Mouse (Mus musculus) testis, adult 2 months (tissue): ENCODE results near the gene Terf2ip. TPM values are rescaled to one million over a fixed set of nuclear protein-coding genes. Genes with fewer than 3 reads are reported as not detected.

ENCODE experiments used
- H3K27ac ChIP-seq: fragments of 200-500 bp; 2 replicates; pipeline ENCODE4 v1.5.1; 2012; ENCODE audit warnings: low read depth, low read length; ENCODE audit not compliant: control insufficient read depth, insufficient read depth
- H3K27me3 ChIP-seq: fragments of 200-500 bp; 2 replicates; pipeline ENCODE4 v1.6.1; 2012; ENCODE audit warnings: mild to moderate bottlenecking, low read length, moderate library complexity; ENCODE audit not compliant: control insufficient read depth, insufficient read depth
- H3K36me3 ChIP-seq: fragments of 200-500 bp; 2 replicates; pipeline ENCODE4 v1.6.1; 2012; ENCODE audit warnings: mild to moderate bottlenecking, low read length; ENCODE audit not compliant: control insufficient read depth, insufficient read depth
- H3K4me1 ChIP-seq: fragments of 200-500 bp; 2 replicates; pipeline ENCODE4 v1.6.1; 2012; ENCODE audit warnings: low read length; ENCODE audit not compliant: control insufficient read depth, insufficient read depth
- H3K4me3 ChIP-seq: fragments of 200-500 bp; 2 replicates; pipeline ENCODE4 v1.5.1; 2012; ENCODE audit warnings: low read depth, mild to moderate bottlenecking, low read length, moderate library complexity, mixed read lengths; ENCODE audit not compliant: control insufficient read depth
- CTCF ChIP-seq: fragments of 200-500 bp; IDR thresholded peaks from 2 replicates; pipeline ENCODE4 v1.5.1; 2012; ENCODE audit warnings: low read depth, mild to moderate bottlenecking, inconsistent platforms, low read length, moderate library complexity; ENCODE audit not compliant: control insufficient read depth, insufficient read depth, insufficient replicate concordance
- POLR2A ChIP-seq: fragments of 200-500 bp; IDR thresholded peaks from 2 replicates; pipeline ENCODE4 v1.6.1; 2012; ENCODE audit warnings: low read depth, mild to moderate bottlenecking, inconsistent platforms, low read length, moderate library complexity; ENCODE audit not compliant: control insufficient read depth
- polyA plus RNA-seq: library from polyadenylated mRNA; depleted of rRNA; stranded (reverse); fragments of >200 nt; gene quantifications from 2 replicates; pipeline ENCODE4 v1.2.3, GENCODE M21; 2012

The Terf2ip gene
- polyA plus RNA-seq, 1 experiment = 3.8 TPM

DNA sequence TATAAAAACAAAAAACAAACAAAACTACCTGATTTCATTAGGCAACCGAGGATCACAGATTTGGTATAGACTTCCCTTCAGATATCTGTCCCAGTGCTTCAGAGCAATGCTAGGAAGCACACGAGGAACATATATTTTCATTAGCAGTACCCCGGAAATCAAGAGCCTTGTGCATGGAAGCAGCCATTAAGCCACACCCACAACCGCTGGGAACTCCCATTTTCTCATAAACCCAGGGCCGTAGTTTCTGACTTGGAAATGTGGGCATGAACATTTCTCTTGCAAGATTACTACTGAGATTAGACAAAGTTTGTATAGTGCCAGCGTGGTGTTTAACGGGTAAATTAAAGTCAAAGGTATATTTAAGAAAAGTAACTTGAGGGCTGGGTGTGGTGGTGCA lies 1.6 kb upstream of the Terf2ip start:
- TF ChIP-seq CTCF (no peak), POLR2A (no peak)
- no peak overlapping the region for H3K27ac ChIP-seq
- H3K4me3 ChIP-seq = no peak overlapping the region
- H3K4me1 ChIP-seq = no peaks in the 10 kb centered on the region; the same call in 1 of the 2 replicates
- H3K27me3 ChIP-seq = no peaks in the 10 kb centered on the region
- no peaks in the 10 kb centered on the region for H3K36me3 ChIP-seq

- no peaks in the 10 kb centered on the region for H3K27me3 ChIP-seq
- TF ChIP-seq CTCF (no peak), POLR2A (no peak)
- no peaks in the 10 kb centered on the region; the same call in 1 of the 2 replicates for H3K4me1 ChIP-seq
- peaks cover 1% of the 10 kb centered on the region; the same call in 1 of the 2 replicates for H3K36me3 ChIP-seq
- H3K27ac ChIP-seq = peak overlapping the region; percentile 73
- peak overlapping the region; percentile 92 for H3K4me3 ChIP-seq
Observed at GRCm38 (mm10) chr8:112011816-112012242, 631 bp downstream of the Terf2ip start.

- no peaks in the 10 kb centered on the region for H3K27me3 ChIP-seq
- H3K27ac ChIP-seq = no peak within 1 kb of the TSS
- no peak within 1 kb of the TSS for H3K4me3 ChIP-seq
- TF ChIP-seq CTCF (no peak), POLR2A (no peak)
- H3K36me3 ChIP-seq = peaks cover 5% of the 10 kb centered on the region
- no peaks in the 10 kb centered on the region; the same call in 1 of the 2 replicates for H3K4me1 ChIP-seq
Observed at GRCm38 (mm10) chr8:112014936-112015335, 3.7 kb downstream of the Terf2ip start, which contains the start of gene Gm6793. Gene Gm6793 (minus strand): TSS chr8:112015036.

GRCm38 (mm10) chr8:112029455-112029854 lies 18.3 kb downstream of the Terf2ip start:
- Histone ChIP-seq H3K27me3 (no peaks in the 10 kb centered on the region), H3K4me1 (no peaks in the 10 kb centered on the region), H3K4me3 (no peak overlapping the region)

GRCm38 (mm10) chr8:112030663-112031062 lies 19.5 kb downstream of the Terf2ip start:
- H3K36me3 ChIP-seq = no peaks in the 10 kb centered on the region
- H3K4me3 ChIP-seq = no peak overlapping the region
- H3K27ac ChIP-seq = no peak overlapping the region
- H3K4me1 ChIP-seq = no peaks in the 10 kb centered on the region
- no peak for TF ChIP-seq POLR2A
- no peak for TF ChIP-seq CTCF
- no peaks in the 10 kb centered on the region for H3K27me3 ChIP-seq

More at GRCm38 (mm10) chr8:112029455-112029854, 18.3 kb downstream of the Terf2ip start:
- Histone ChIP-seq H3K36me3 (no peaks in the 10 kb centered on the region), H3K27ac (no peak overlapping the region)
- TF ChIP-seq POLR2A (no peak), CTCF (no peak)

GRCm38 (mm10) chr8:112033071-112033470 lies 21.9 kb downstream of the Terf2ip start:
- no peak overlapping the region for H3K4me3 ChIP-seq
- TF ChIP-seq CTCF (no peak), POLR2A (no peak)
- H3K27me3 ChIP-seq = no peaks in the 10 kb centered on the region
- no peaks in the 10 kb centered on the region; the same call in none of the 2 replicates for H3K4me1 ChIP-seq
- no peaks in the 10 kb centered on the region for H3K36me3 ChIP-seq
- no peak overlapping the region for H3K27ac ChIP-seq

DNA sequence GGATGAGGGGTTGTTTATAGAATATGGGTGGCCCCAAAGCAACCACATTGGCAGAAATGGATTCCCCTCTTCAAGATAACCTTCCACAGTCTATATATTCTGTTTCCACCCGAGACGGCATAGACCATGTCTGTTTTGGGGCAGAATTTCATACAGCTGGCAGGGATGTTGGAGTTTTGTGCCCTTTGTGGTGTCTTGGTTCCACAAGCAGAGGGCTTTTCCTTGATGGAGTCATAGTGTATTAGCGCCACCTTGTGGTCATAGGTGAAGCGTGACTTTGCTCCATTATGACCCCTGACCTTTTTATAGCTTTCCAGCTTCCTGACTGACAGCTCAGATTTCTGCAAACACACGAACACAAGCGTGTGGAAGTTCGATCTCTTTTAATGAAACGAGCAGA lies 23.4 kb downstream of the Terf2ip start:
- Histone ChIP-seq H3K27ac (no peak overlapping the region), H3K27me3 (no peaks in the 10 kb centered on the region), H3K36me3 (no peaks in the 10 kb centered on the region), H3K4me1 (no peaks in the 10 kb centered on the region; the same call in none of the 2 replicates), H3K4me3 (no peak overlapping the region)
- peak; percentile 37; the same call in 1 of the 2 replicates for TF ChIP-seq CTCF
- no peak for TF ChIP-seq POLR2A
